ENCODE assay signal across 11 mouse cellular contexts in the genomic region with DNA sequence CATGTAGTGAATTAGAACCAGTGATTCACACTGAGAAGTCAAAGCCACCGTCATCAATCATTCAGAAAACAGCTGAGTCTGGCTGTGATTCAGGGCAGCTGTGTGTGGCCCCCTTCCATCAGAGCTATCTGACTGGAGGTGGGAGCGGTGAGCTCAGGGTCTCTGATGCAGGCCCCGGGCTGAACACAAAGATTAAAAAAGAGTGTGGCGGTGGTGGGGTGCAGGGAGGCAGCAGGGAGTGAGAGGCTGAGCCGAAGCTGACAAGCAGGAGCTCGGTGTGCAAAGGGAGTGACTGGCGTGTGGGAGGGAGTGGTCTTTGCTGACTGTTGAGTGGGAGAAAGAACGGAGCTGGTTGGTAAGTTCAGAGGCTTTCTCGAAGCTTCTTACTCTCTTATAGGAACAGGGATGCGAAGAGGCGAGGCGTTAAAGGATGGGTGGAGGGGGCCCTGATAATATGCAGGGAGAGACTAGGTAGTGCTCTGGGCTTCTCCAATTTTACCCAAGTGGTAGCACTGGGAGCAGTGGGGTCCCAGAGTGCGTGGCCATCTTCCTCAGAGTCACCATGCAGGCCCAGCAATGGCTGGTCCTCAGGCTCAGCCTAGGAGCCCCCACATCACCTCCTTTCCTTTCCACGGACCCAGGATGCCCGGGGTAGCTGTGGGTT.
DNase-seq lines count a peak whose midpoint lies in the region; ATAC-seq and TF ChIP-seq lines count a peak whose summit lies in the region.
"Had no signal": no experiment of that assay in that cellular context is flagged by ENCODE, and none has a peak within 500 bp of the region (broad histone marks: within the 10 kb centered on the region; RNA-seq: fewer than 3 reads in every experiment).

No protein-coding gene starts in this region.

- H3K36me3 ChIP-seq in neural tube, embryonic 13.5 days: no peaks in the 10 kb centered on the region
- H3K36me3 ChIP-seq: midbrain, embryonic 12.5 days had no signal

- H3K27ac ChIP-seq in embryonic fibroblast, embryonic 13.5 days (ENCODE audit: insufficient read depth, low read length): peak overlapping the region; percentile 25
- no peak overlapping the region for H3K27ac ChIP-seq in neural tube, embryonic 13.5 days (replicated peaks)
- H3K27ac ChIP-seq: midbrain, embryonic 12.5 days had no signal

- TF ChIP-seq CTCF in embryonic fibroblast, embryonic 13.5 days (IDR thresholded peaks at IDR 0.05; ENCODE audit: borderline replicate concordance, insufficient read depth, low read length): no peak

- H3K9me3 ChIP-seq in neural tube, embryonic 13.5 days: no peaks in the 10 kb centered on the region
- H3K9me3 ChIP-seq: midbrain, embryonic 12.5 days had no signal

- H3K4me3 ChIP-seq in embryonic fibroblast, embryonic 13.5 days (ENCODE audit: insufficient read depth, low read length): no peak overlapping the region
- H3K4me3 ChIP-seq in neural tube, embryonic 13.5 days: no peak overlapping the region
- H3K4me3 ChIP-seq: midbrain, embryonic 12.5 days had no signal

- H3K4me1 ChIP-seq in embryonic fibroblast, embryonic 13.5 days (ENCODE audit: control insufficient read depth, insufficient read depth, low read length): no peaks in the 10 kb centered on the region
- H3K4me1 ChIP-seq in neural tube, embryonic 13.5 days (replicated peaks): peaks cover 25% of the 10 kb centered on the region

- 48% methylated on average over 15 of the region's 15 CpGs for WGBS in neural tube, embryonic 13.5 days

- H3K9ac ChIP-seq in neural tube, embryonic 13.5 days: no peak overlapping the region
- H3K9ac ChIP-seq: midbrain, embryonic 12.5 days had no signal

- H3K4me2 ChIP-seq in neural tube, embryonic 13.5 days: no peak overlapping the region
- H3K4me2 ChIP-seq: midbrain, embryonic 12.5 days had no signal

- peak; percentile 21 to 70 for DNase-seq in adrenal gland, adult (ENCODE audit: inconsistent age in 2 of 2, low spot score in 1 of 2)
- DNase-seq in adrenal gland, postnatal 4 days (ENCODE audit: low spot score in 2 of 2): no peak
- peak; percentile 46 to 64 for DNase-seq in left cerebral cortex, adult 18-20 months (ENCODE audit: low spot score in 2 of 2)
- no peak for DNase-seq in left cerebral cortex, postnatal 10 days (ENCODE audit: extremely low spot score in 1 of 2, low spot score in 2 of 2)
- no peak for DNase-seq in yolk sac, embryonic 10.5 days (ENCODE audit: low spot score)
- no peak for DNase-seq in spleen, adult 18-20 months
- DNase-seq: cerebellum, adult 18-20 months; heart, postnatal 4 days had no signal

- ATAC-seq in neural tube, embryonic 13.5 days (ENCODE audit: low read depth): peak; percentile 33

- no peak for TF ChIP-seq POLR2A in embryonic fibroblast, embryonic 13.5 days (IDR thresholded peaks at IDR 0.05; ENCODE audit: low read depth, low read length)

- H3K27me3 ChIP-seq in neural tube, embryonic 13.5 days: no peaks in the 10 kb centered on the region

- intact Hi-C loops in left cerebral cortex, postnatal 10 days (cut with DNase I): no loop called here

Comparison
In these comparisons a context has a peak if more than half of its experiments do, and no peak if none do; other contexts are left out.
1. DNase-seq: peak in adrenal gland, adult (2 of 2) and left cerebral cortex, adult 18-20 months (2 of 2); none in adrenal gland, postnatal 4 days (0 of 2), left cerebral cortex, postnatal 10 days (0 of 2), yolk sac, embryonic 10.5 days (single experiment) and spleen, adult 18-20 months (0 of 2).